Mouse (Mus musculus) midbrain, postnatal 0 days (tissue): Measurements from ENCODE around the gene Pole3. TPM values are rescaled to one million over a fixed set of nuclear protein-coding genes. Genes with fewer than 3 reads are reported as not detected.

Source experiments
- ATAC-seq: fragments of 200-750 bp; cut with Nextera tagmentation; 2 replicates; pipeline ENCODE4 v1.8.0; 2017; ENCODE audit warnings: moderate number of reproducible peaks, mild to moderate bottlenecking, moderate TSS enrichment, moderate library complexity; ENCODE audit not compliant: low FRiP score
- DNase-seq: peaks from one replicate; pipeline ENCODE4 v3.0.0-alpha.2; 2015; ENCODE audit warnings: low spot score
- H3K27ac ChIP-seq: fragments of 300-500 bp; sonication (generic); 2 replicates; pipeline ENCODE4 v1.5.1; 2014; ENCODE audit warnings: low read depth, mild to moderate bottlenecking, low read length, mixed read lengths
- H3K27me3 ChIP-seq: fragments of 300-500 bp; sonication (generic); 2 replicates; pipeline ENCODE4 v1.6.1; 2014; ENCODE audit warnings: low read length, control low read depth, mixed read lengths; ENCODE audit not compliant: insufficient read depth
- H3K36me3 ChIP-seq: fragments of 300-500 bp; sonication (generic); 2 replicates; pipeline ENCODE4 v1.6.1; 2014; ENCODE audit warnings: low read length, control low read depth, mixed read lengths; ENCODE audit not compliant: insufficient read depth
- H3K4me1 ChIP-seq: fragments of 300-500 bp; sonication (generic); 2 replicates; pipeline ENCODE4 v1.6.1; 2014; ENCODE audit warnings: mild to moderate bottlenecking, control low read depth, antibody characterized with exemption, low read length, mixed read lengths; ENCODE audit not compliant: insufficient read depth
- H3K4me2 ChIP-seq: fragments of 300-500 bp; sonication (generic); 2 replicates; pipeline ENCODE4 v1.6.1; 2014; ENCODE audit warnings: low read depth, mild to moderate bottlenecking, low read length, mixed read lengths; ENCODE audit not compliant: poor library complexity, severe bottlenecking
- H3K4me3 ChIP-seq: fragments of 300-500 bp; sonication (generic); 2 replicates; pipeline ENCODE4 v1.5.1; 2014; ENCODE audit warnings: low read depth, mild to moderate bottlenecking, low read length, moderate library complexity
- H3K9ac ChIP-seq: fragments of 300-500 bp; sonication (generic); replicated peaks from 2 replicates; pipeline ENCODE4 v1.6.1; 2014; ENCODE audit warnings: mild to moderate bottlenecking, low read length, moderate library complexity, mixed read lengths; ENCODE audit not compliant: poor library complexity, severe bottlenecking
- H3K9me3 ChIP-seq: fragments of 300-500 bp; sonication (generic); 2 replicates; pipeline ENCODE4 v1.6.1; 2016; ENCODE audit warnings: low read length, control low read depth
- CTCF ChIP-seq: IDR thresholded peaks from 2 replicates; pipeline ENCODE4 v1.5.1; 2016; ENCODE audit warnings: antibody characterized with exemption, mild to moderate bottlenecking
- WGBS: fragments of 180-500 bp; shearing (Covaris S2); extraction: QIAGEN DNeasy Blood & Tissue Kit; methylation state at CpG from one replicate; pipeline ENCODE4 v1.1.7; 2014; 5-methylcytosine and 5-hydroxymethylcytosine counted together
- polyA plus RNA-seq: library from polyadenylated mRNA; unstranded; fragments of >200 nt; fragmentation: Nextera tagmentation; extraction: Ambion mirVana; gene quantifications from 2 replicates; pipeline ENCODE4 v1.2.1, GENCODE M21; 2015
- total RNA-seq: library from RNA; depleted of rRNA; stranded (reverse); fragments of >200 nt; gene quantifications from 2 replicates; pipeline ENCODE4 v1.2.3, GENCODE M21; 2014

Pole3 gene
- total and polyA plus RNA-seq, 2 experiments from 2014 or later: 25.6 to 57.3 TPM

DNA sequence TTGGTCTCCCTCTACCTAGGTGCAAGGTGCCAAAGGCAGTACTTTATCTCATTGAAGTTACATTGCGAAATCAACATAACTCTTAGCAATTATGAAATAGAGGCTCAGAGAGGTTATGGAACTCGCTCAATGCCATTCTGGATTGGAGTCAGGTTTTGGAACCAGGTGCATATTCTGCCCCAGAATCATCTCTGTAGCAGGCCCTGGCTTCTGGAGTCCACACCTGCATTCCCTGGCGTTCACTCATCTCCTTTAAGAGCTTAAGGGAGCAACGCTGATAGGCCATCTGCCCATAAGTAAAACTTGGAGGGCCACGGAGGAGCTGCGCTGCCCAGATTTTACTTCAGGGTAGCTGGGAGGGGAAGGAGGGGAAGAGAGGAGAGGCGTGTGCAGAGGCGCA lies 7.8 kb downstream of the Pole3 start:
- no peak overlapping the region for H3K27ac ChIP-seq
- no peak overlapping the region for H3K9ac ChIP-seq
- no peak for ATAC-seq
- DNase-seq: no peak
- H3K4me3 ChIP-seq: no peak overlapping the region
- TF ChIP-seq CTCF: no peak
- H3K4me1 ChIP-seq: peaks cover 11% of the 10 kb centered on the region
- no peaks in the 10 kb centered on the region for H3K9me3 ChIP-seq
- H3K4me2 ChIP-seq: no peak overlapping the region
- WGBS: 90% methylated on average over 8 of the region's 8 CpGs
- H3K36me3 ChIP-seq: peaks cover 10% of the 10 kb centered on the region
- no peaks in the 10 kb centered on the region for H3K27me3 ChIP-seq

DNA sequence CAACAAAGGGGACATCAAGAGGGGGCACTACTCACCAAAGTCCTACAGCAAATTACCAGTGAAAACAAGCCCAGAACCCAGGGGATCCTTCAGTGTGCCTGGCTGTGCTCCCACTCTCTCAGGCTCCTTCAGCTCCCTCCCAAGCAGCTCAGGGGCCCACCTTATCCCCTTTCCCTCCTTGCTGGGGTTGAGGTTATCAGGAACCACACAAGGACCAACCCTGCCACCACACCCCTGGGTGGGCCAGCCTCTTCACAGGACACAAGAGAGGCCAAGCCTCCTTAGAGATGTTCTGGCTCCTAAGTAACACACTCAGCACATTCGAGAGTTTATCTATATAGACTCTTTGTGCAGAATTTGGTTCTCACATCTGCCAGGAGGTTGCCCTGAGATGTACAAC lies 8.3 kb downstream of the Pole3 start:
- Histone ChIP-seq H3K9me3 (no peaks in the 10 kb centered on the region), H3K4me1 (peaks cover 11% of the 10 kb centered on the region), H3K27ac (no peak overlapping the region), H3K4me3 (no peak overlapping the region), H3K4me2 (no peak overlapping the region), H3K9ac (no peak overlapping the region), H3K36me3 (peaks cover 15% of the 10 kb centered on the region), H3K27me3 (no peaks in the 10 kb centered on the region)
- TF ChIP-seq CTCF: no peak
- WGBS: 96% methylated on average over 1 of the region's 1 CpGs
- ATAC-seq: no peak
- DNase-seq: no peak

DNA sequence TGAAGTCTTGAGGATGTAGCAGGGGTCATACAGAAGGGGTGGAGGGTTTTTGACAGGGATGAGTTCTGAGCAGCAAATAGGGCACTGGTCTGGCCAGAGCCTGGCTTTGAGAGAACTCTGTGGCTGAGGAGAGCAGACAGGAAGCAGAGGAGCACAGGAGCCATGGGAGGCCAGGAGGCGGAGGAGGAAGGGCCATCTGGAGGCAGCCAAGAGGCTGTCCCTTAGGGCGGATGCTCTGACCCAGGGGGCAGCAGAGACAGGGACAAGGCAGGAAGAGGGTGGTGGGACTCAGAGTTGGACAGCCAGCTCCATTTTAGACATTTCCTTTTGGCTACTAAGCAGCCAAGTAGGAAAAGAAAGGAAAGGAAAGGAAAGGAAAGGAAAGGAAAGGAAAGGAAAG lies 8.8 kb downstream of the Pole3 start:
- Histone ChIP-seq H3K27ac (no peak overlapping the region), H3K9me3 (no peaks in the 10 kb centered on the region), H3K36me3 (peaks cover 20% of the 10 kb centered on the region), H3K27me3 (no peaks in the 10 kb centered on the region), H3K4me3 (no peak overlapping the region), H3K4me1 (peaks cover 11% of the 10 kb centered on the region), H3K4me2 (no peak overlapping the region), H3K9ac (no peak overlapping the region)
- ATAC-seq (no peak), DNase-seq (no peak)
- 38% methylated on average over 2 of the region's 2 CpGs for WGBS
- TF ChIP-seq CTCF: no peak; the same call in 1 of the 2 replicates

DNA sequence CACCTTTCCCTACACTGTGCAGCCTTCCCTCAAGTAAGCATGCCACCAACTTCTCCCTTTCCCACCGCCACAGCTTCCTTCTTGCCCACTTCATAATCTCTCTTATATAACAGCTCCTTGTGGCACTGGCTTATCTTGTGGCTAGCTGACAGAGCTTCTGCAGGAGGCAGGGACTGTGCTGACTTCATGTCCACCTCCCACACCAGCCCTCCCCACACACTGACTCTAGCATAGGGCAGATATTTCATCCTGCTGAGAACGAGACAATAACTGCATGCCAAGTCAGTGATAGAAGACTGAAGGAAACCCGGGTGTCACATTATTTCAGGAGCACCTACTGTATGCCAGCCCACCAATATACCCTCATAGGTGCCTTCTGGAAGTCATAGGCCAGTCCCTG lies 9.4 kb downstream of the Pole3 start:
- ATAC-seq (no peak), DNase-seq (no peak)
- Histone ChIP-seq H3K9ac (no peak overlapping the region), H3K27ac (no peak overlapping the region), H3K4me3 (no peak overlapping the region), H3K4me1 (peaks cover 11% of the 10 kb centered on the region), H3K9me3 (no peaks in the 10 kb centered on the region), H3K4me2 (no peak overlapping the region), H3K27me3 (no peaks in the 10 kb centered on the region), H3K36me3 (peaks cover 25% of the 10 kb centered on the region)
- TF ChIP-seq CTCF: no peak
- WGBS: 80% methylated on average over 3 of the region's 3 CpGs

DNA sequence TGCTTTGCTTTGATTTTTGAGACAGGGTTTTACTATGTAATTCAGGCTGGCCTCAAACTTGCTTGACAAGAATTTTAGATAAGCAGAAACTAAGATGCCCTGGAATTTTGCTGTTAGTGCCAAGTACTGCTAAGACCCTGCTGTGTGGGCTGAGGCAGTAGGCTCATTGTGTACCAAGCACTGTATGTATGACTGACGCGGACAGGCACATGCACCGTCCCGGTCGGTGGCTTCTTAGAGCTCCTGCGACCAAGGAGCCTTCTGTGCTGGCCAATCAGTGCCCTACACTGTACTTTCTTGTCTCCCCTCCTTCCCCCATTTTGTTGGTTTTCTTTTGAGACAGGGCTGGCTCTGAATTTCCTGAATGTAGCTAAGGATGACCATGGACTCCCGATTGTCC lies 9.9 kb downstream of the Pole3 start:
- peaks cover 30% of the 10 kb centered on the region for H3K36me3 ChIP-seq
- H3K27me3 ChIP-seq: no peaks in the 10 kb centered on the region
- ATAC-seq: no peak
- TF ChIP-seq CTCF: no peak
- H3K9ac ChIP-seq: no peak overlapping the region
- H3K4me3 ChIP-seq: no peak overlapping the region
- H3K27ac ChIP-seq: no peak overlapping the region
- DNase-seq: no peak
- 79% methylated on average over 7 of the region's 7 CpGs for WGBS
- no peak overlapping the region for H3K4me2 ChIP-seq
- H3K4me1 ChIP-seq: peaks cover 11% of the 10 kb centered on the region
- no peaks in the 10 kb centered on the region for H3K9me3 ChIP-seq

DNA sequence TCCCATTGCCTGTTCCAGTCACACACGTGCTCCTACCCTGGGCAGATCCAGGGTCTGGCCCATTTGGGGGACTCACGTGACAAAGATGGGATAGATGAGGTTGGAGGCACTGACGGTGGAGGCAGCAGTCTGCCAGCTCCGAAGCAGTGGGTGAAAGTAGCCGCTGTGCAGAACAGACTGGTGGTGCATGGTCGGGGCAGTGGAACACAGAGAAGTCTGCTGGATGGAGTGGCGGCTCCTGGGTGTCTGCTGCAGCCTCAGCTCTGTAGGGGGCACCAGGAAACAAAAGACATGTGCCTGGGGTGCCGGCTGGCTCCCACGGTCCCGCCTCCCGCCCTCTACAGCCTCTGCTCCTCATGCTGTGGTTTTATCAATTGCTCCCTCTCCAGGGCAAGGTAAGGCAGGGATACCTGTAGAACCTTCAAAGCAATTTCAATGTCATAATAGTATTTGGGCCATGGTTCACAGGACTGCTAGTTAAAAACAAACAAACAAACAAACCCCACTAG lies 10.8 kb downstream of the Pole3 start:
- Histone ChIP-seq H3K9me3 (no peaks in the 10 kb centered on the region), H3K9ac (no peak overlapping the region), H3K27me3 (no peaks in the 10 kb centered on the region), H3K36me3 (peaks cover 38% of the 10 kb centered on the region), H3K27ac (no peak overlapping the region), H3K4me3 (no peak overlapping the region), H3K4me1 (peaks cover 11% of the 10 kb centered on the region), H3K4me2 (no peak overlapping the region)
- ATAC-seq: no peak
- no peak for TF ChIP-seq CTCF
- DNase-seq: no peak
- 45% methylated on average over 11 of the region's 11 CpGs for WGBS
